Mouse (Mus musculus) leukemia stem cell, adult 10-12 weeks (primary cell): ENCODE measurements around the gene Mapkbp1. TPM values are rescaled to one million over a fixed set of nuclear protein-coding genes. Genes with fewer than 3 reads are reported as not detected.

ENCODE experiments used
- polyA plus RNA-seq: library from polyadenylated mRNA; stranded (reverse); fragments of >175 nt; gene quantifications from 2 replicates; pipeline ENCODE4 v1.2.3, GENCODE M21; 2012; ENCODE audit warnings: low replicate concordance

The Mapkbp1 gene
- polyA plus RNA-seq = 2.0 and 4.4 TPM in 2 replicates

GRCm38 (mm10) chr2:119972537-119972879, at the start of gene Mapkbp1:
Gene Mapkbp1, plus strand, starts transcription at chr2:119972699.

GRCm38 (mm10) chr2:120026984-120027949, 54.8 kb downstream of the Mapkbp1 start, which contains the start of the genes Jmjd7 and Gm28042:
Gene Jmjd7, plus strand, starts transcription at chr2:120027483.
Gene Gm28042, plus strand, starts transcription at chr2:120027493.

GRCm38 (mm10) chr2:120032726-120033467, 60.4 kb downstream of the Mapkbp1 start, which contains the start of gene Pla2g4b:
Gene Pla2g4b, plus strand, starts transcription at chr2:120033417.

Other genes starting within 250 kb of the Mapkbp1 start
- 0.60 and 0.65 TPM in 2 replicates for gene Itpka, start 230.4 kb upstream of the Mapkbp1 start, polyA plus RNA-seq
- gene Ltk, start 212.3 kb upstream of the Mapkbp1 start, polyA plus RNA-seq = 1.1 and 1.3 TPM in 2 replicates
- gene Rpap1, start 185.2 kb upstream of the Mapkbp1 start, polyA plus RNA-seq = 9.6 and 36.8 TPM in 2 replicates
- gene Tyro3, start 175.0 kb upstream of the Mapkbp1 start, polyA plus RNA-seq = 0.19 and 0.57 TPM in 2 replicates
- 0.74 and 3.2 TPM in 2 replicates for gene Mga, start 75.5 kb upstream of the Mapkbp1 start, polyA plus RNA-seq
- 7.1 and 7.6 TPM in 2 replicates for gene Jmjd7, start 54.8 kb downstream of the Mapkbp1 start, polyA plus RNA-seq
- 1.5 and 1.8 TPM in 2 replicates for gene Gm28042, start 54.8 kb downstream of the Mapkbp1 start, polyA plus RNA-seq
- 6.9 and 15.0 TPM in 2 replicates for gene Pla2g4b, start 60.7 kb downstream of the Mapkbp1 start, polyA plus RNA-seq
- gene Ehd4, start 181.9 kb downstream of the Mapkbp1 start, polyA plus RNA-seq = 19.0 and 44.4 TPM in 2 replicates